Mouse (Mus musculus) hindbrain, embryonic 15.5 days (tissue): ENCODE data around the gene Rorb. TPM values are rescaled to one million over a fixed set of nuclear protein-coding genes. Genes with fewer than 3 reads are reported as not detected.
A peak's percentile ranks its signal among the peaks of the same experiment; 100 is the strongest.

Source experiments
- ATAC-seq: fragments of 200-750 bp; cut with Nextera tagmentation; 2 replicates; pipeline ENCODE4 v1.8.0; 2017; ENCODE audit warnings: low read depth, moderate number of reproducible peaks, moderate TSS enrichment; ENCODE audit not compliant: low FRiP score
- H3K27ac ChIP-seq: fragments of 300-500 bp; sonication (generic); replicated peaks from 2 replicates; pipeline ENCODE4 v1.5.1; 2015; ENCODE audit warnings: mild to moderate bottlenecking, inconsistent platforms
- H3K27me3 ChIP-seq: fragments of 300-500 bp; sonication (generic); 2 replicates; pipeline ENCODE4 v1.6.1; 2015; ENCODE audit warnings: control low read depth, inconsistent platforms
- H3K36me3 ChIP-seq: fragments of 300-500 bp; sonication (generic); 2 replicates; pipeline ENCODE4 v1.6.1; 2015; ENCODE audit warnings: control low read depth, inconsistent platforms
- H3K4me1 ChIP-seq: fragments of 300-500 bp; sonication (generic); replicated peaks from 2 replicates; pipeline ENCODE4 v1.6.1; 2015; ENCODE audit warnings: control low read depth, inconsistent platforms
- H3K4me2 ChIP-seq: fragments of 300-500 bp; sonication (generic); 2 replicates; pipeline ENCODE4 v1.6.1; 2015; ENCODE audit warnings: moderate library complexity, mild to moderate bottlenecking, inconsistent platforms
- H3K4me3 ChIP-seq: fragments of 300-500 bp; sonication (generic); 2 replicates; pipeline ENCODE4 v1.5.1; 2015; ENCODE audit warnings: mild to moderate bottlenecking, inconsistent platforms
- H3K9ac ChIP-seq: fragments of 300-500 bp; sonication (generic); 2 replicates; pipeline ENCODE4 v1.6.1; 2015; ENCODE audit warnings: inconsistent platforms
- H3K9me3 ChIP-seq: fragments of 300-500 bp; sonication (generic); 2 replicates; pipeline ENCODE4 v1.6.1; 2016; ENCODE audit warnings: control low read depth, inconsistent platforms
- WGBS: fragments of 180-500 bp; shearing (Covaris S2); methylation state at CpG from one replicate; pipeline ENCODE4 v1.1.7; 2015; 5-methylcytosine and 5-hydroxymethylcytosine counted together
- polyA plus RNA-seq: library from polyadenylated mRNA; unstranded; fragments of >200 nt; fragmentation: Nextera tagmentation; extraction: Ambion mirVana; gene quantifications from 2 replicates; pipeline ENCODE4 v1.2.1, GENCODE M21; 2015

Rorb gene
- polyA plus RNA-seq, 1 experiment from 2014 or later = 15.4 TPM

DNA sequence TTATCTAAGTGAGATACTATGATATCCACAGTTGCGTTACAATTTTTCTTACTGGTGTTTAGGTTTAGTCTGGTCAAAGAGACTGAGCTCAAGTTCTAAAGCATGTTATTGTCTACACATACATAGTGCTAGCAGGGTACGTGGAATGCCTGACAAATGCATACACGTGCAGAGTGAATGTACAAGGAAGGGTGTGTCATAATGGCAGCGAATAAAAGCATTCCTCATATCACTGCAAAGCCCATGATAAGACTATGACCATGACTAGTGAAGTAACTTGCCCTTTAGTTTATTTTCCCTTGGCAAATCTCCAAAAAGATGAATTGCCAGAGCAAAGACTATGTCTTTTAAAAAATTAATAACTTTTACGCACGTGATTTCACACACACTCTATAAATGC is 13.8 kb downstream of the Rorb start:
- H3K9me3 ChIP-seq = no peaks in the 10 kb centered on the region
- 0 out of 2 replicates have a peak, but pooled peaks cover 4% of the 10 kb centered on the region for H3K4me1 ChIP-seq
- WGBS = 90% methylated on average over 6 of the region's 6 CpGs
- no peaks in the 10 kb centered on the region for H3K36me3 ChIP-seq
- no peak overlapping the region for H3K4me3 ChIP-seq
- no peak for ATAC-seq
- no peak overlapping the region for H3K9ac ChIP-seq
- no peaks in the 10 kb centered on the region for H3K27me3 ChIP-seq
- no peak overlapping the region for H3K4me2 ChIP-seq
- H3K27ac ChIP-seq = no peak overlapping the region

DNA sequence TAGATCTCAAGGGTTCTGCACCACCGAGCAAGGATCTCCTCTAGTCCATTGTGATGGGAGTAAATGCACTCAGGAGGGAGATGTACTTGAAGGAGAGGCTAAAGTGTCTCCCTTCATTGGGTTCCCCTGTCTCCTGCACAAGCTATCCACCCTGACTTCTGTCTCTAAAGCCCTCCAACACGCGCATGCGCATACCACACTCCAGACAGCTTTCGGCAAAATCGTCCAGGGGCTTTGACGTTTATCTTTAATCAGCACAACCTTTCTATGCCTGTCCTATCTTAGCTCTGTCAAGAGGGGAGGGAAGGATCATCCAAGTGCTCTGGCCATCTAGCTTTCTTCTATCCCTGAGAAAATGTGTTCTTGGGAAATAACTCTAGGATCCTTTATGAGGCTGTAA is 21.6 kb downstream of the Rorb start:
- H3K9ac ChIP-seq = no peak overlapping the region

DNA sequence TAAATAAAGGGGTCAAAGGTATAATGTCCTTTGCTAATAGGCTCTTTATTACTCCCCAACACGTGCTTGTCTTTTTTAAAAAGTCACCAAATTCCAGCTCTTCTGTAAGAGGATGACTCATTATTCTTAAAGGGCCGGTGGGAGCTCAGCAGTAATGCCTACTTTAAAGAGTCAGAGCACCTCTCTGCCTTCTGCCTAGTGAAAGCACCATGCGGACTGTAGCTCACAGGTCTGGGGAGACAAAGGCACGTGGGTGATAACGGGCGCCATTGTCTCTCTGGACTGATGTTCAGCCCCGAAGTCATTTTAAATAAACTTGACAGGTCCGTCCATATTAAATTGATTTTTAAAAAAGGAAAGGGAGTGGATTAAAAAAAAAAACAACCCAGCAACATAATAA is 33.1 kb downstream of the Rorb start:
- no peak for ATAC-seq
- Histone ChIP-seq H3K36me3 (no peaks in the 10 kb centered on the region), H3K27me3 (no peaks in the 10 kb centered on the region), H3K4me3 (no peak overlapping the region), H3K4me1 (no peaks in the 10 kb centered on the region), H3K9ac (no peak overlapping the region), H3K9me3 (no peaks in the 10 kb centered on the region), H3K27ac (no peak overlapping the region), H3K4me2 (no peak overlapping the region)
- 50% methylated on average over 8 of the region's 8 CpGs for WGBS

More for the DNA sequence above, 21.6 kb downstream of the Rorb start:
- H3K27me3 ChIP-seq = no peaks in the 10 kb centered on the region
- H3K36me3 ChIP-seq = no peaks in the 10 kb centered on the region
- H3K4me1 ChIP-seq = no peaks in the 10 kb centered on the region
- no peak overlapping the region for H3K27ac ChIP-seq
- H3K4me3 ChIP-seq = no peak overlapping the region
- H3K9me3 ChIP-seq = no peaks in the 10 kb centered on the region
- no peak overlapping the region for H3K4me2 ChIP-seq
- ATAC-seq = no peak
- WGBS = 86% methylated on average over 7 of the region's 7 CpGs

DNA sequence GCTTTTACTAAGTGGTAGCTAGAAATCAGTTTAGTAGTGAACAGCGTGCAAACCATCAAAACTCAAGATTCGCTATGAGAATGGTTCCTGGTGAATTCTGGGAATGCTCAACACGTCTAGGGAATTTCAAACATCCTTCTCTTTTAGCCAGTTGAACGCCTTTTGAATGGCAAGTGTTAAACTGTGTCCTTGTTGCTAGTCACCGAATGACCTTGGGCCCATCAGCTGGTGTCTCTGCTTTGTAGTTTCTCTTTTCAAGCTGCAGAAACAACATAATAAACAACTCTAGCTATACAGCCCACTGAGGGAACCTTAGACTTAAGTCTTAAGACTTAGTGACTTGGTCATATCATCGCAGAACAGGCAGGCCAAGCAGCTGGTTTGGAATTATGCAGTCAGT is 36.2 kb downstream of the Rorb start:
- no peaks in the 10 kb centered on the region for H3K4me1 ChIP-seq
- H3K9ac ChIP-seq = no peak overlapping the region
- no peaks in the 10 kb centered on the region for H3K36me3 ChIP-seq
- no peaks in the 10 kb centered on the region for H3K27me3 ChIP-seq
- H3K4me3 ChIP-seq = no peak overlapping the region
- 78% methylated on average over 6 of the region's 6 CpGs for WGBS
- H3K9me3 ChIP-seq = no peaks in the 10 kb centered on the region
- no peak overlapping the region for H3K27ac ChIP-seq
- H3K4me2 ChIP-seq = no peak overlapping the region
- no peak for ATAC-seq

DNA sequence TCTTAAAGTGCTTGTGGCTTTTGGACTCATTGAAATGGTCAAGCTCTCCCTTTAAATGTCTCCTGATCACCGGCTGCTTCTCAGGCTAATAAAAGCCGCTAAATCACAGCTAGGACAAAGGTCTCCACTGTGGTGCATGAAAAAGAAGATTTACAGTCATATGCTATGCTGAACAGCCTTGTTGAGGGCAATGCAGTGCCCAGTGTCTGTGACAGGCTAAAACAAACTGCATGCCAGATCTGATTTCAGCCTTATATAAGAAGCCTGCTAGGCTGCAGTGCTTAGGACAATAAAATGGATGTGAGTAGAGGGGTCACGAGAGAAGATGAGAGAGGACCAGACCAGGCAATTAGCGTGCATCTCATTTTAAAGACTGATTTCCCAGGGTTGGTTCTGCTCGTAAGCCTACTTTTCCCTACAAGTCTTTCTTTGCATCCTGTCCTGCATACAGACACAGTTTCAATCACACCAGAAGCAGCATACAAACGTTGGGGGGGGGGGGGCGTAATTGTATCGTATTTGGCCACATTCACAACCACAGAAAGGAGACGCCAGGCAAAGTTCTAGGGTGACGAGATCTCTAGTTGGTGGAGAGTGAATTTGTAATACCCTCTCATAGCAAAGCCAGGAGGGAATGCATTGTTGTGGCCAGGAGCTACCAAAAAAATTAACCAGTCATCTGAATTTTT is 52.1 kb downstream of the Rorb start:
- Histone ChIP-seq H3K4me3 (no peak overlapping the region), H3K36me3 (no peaks in the 10 kb centered on the region), H3K27me3 (no peaks in the 10 kb centered on the region), H3K4me2 (peak overlapping the region; percentile 18; the same call in 1 of the 2 replicates), H3K9me3 (no peaks in the 10 kb centered on the region), H3K4me1 (peaks cover 13% of the 10 kb centered on the region; the same call in 1 of the 2 replicates), H3K27ac (no peak overlapping the region), H3K9ac (no peak overlapping the region)
- 46% methylated on average over 10 of the region's 10 CpGs for WGBS
- ATAC-seq = peak; percentile 66; the same call in 1 of the 2 replicates

DNA sequence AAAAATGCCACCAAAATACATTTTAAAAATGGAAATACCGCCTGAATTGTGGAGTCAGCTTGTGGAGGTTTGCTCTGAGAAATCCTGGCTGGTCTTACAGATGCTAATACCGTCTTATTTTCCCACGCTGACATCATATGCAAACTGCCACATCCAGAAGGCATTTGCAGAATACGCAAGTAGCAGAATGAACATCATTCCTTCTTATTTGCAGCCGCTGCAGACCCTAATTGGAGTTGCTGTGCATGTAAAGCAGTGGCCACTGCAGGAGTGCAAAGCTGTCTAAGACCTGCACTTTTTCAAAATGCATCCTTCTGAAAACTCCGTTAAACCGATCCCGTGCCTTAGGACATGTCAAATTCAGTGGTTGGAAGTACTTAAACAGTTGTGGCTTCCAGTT is 52.8 kb downstream of the Rorb start:
- H3K4me2 ChIP-seq = peak overlapping the region; percentile 18; the same call in 1 of the 2 replicates

DNA sequence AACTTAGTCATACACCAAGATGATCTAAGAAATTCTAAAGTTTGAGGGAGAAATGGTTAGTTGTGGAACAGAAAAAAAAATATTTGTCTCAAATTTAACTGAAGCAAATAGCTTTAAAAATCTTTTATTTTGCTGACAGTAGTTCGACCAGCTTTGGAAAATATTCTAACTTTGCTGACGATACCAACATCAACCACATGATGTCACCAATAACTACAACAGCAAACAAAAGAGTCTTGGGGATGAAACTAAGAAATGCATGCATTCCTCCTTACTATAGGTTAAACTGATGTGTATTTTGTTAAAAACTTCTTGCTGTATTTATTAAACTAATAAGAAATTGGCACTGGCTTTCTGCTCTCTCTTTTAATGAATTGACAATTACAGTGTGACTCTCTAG is 67.9 kb downstream of the Rorb start:
- Histone ChIP-seq H3K36me3 (no peaks in the 10 kb centered on the region), H3K4me3 (no peak overlapping the region), H3K4me2 (no peak overlapping the region), H3K9ac (no peak overlapping the region), H3K9me3 (no peaks in the 10 kb centered on the region), H3K4me1 (no peaks in the 10 kb centered on the region), H3K27me3 (no peaks in the 10 kb centered on the region), H3K27ac (no peak overlapping the region)
- no peak for ATAC-seq
- WGBS = 37% methylated on average over 2 of the region's 2 CpGs

More for the DNA sequence above, 52.8 kb downstream of the Rorb start:
- ATAC-seq = no peak
- no peaks in the 10 kb centered on the region for H3K27me3 ChIP-seq
- no peaks in the 10 kb centered on the region for H3K9me3 ChIP-seq
- H3K4me3 ChIP-seq = no peak overlapping the region
- no peaks in the 10 kb centered on the region for H3K36me3 ChIP-seq
- H3K27ac ChIP-seq = no peak overlapping the region
- H3K9ac ChIP-seq = no peak overlapping the region
- peaks cover 13% of the 10 kb centered on the region; the same call in 1 of the 2 replicates for H3K4me1 ChIP-seq
- WGBS = 53% methylated on average over 8 of the region's 8 CpGs

DNA sequence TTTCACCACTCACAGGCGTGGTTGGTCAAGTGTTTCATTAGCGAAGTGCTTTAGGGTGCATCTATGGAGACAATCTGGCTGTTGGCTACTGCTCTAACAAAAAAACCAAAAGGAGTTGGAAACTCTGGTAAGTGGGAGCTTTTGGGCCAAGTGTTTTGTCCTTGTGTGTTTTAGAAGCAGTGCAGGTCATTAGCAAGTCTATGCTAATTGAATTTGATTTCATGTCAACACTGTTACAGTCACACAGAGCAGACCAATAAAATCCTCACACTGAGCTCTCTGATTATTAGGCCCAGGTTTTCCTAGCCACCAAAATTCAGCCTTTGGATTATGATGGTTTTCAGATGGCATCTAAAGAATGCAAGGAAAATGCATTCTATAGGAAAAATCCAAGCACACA is 70.2 kb downstream of the Rorb start:
- WGBS = 68% methylated on average over 2 of the region's 2 CpGs
- H3K4me2 ChIP-seq = no peak overlapping the region

DNA sequence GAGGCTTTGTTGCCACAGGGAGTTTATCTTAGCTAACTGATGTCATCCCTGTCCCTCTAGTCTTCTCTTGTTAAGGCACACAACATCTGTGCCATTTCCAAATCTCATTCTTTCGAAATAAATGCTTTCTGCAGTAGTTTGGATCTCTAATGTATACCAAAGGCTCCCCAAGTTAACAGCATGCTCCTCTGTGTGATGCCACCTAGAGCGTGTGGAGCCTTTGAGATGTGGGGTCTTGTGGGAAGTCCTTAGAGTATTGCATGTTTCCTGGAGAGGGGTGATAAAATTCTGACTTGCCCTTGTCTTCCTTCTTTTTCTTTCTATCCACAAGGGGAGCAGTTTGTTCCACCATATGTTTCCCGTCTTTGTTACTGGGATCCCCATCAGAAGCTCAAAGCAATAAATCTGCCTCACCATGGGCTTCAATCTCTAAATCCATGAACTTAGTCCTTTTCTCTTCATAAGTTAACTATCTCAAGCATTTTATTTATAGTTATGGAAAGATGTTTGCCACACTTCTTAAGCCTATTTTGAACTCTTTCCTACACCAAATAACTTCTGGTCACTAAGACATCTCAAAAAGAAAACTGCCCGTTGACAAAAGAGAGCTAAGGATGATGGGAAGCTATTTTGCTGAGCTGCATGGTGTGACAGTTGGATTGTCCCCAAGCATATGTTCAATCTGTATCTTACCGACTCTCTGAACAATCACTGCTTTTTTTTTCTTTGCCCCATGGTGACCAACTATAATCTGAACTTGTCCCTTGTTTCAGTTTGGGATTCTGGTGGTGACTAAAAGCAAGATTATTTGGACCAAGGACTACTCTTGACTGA is 76.3 kb downstream of the Rorb start:
- Histone ChIP-seq H3K9me3 (no peaks in the 10 kb centered on the region), H3K4me3 (no peak overlapping the region), H3K4me2 (no peak overlapping the region), H3K9ac (no peak overlapping the region), H3K27me3 (no peaks in the 10 kb centered on the region), H3K27ac (no peak overlapping the region), H3K36me3 (no peaks in the 10 kb centered on the region), H3K4me1 (no peaks in the 10 kb centered on the region)
- 85% methylated on average over 5 of the region's 5 CpGs for WGBS
- no peak for ATAC-seq

More for the DNA sequence above, 70.2 kb downstream of the Rorb start:
- no peaks in the 10 kb centered on the region for H3K4me1 ChIP-seq
- no peak overlapping the region for H3K9ac ChIP-seq
- no peaks in the 10 kb centered on the region for H3K9me3 ChIP-seq
- no peaks in the 10 kb centered on the region for H3K27me3 ChIP-seq
- no peak overlapping the region for H3K4me3 ChIP-seq
- no peak for ATAC-seq
- H3K27ac ChIP-seq = no peak overlapping the region
- no peaks in the 10 kb centered on the region for H3K36me3 ChIP-seq

DNA sequence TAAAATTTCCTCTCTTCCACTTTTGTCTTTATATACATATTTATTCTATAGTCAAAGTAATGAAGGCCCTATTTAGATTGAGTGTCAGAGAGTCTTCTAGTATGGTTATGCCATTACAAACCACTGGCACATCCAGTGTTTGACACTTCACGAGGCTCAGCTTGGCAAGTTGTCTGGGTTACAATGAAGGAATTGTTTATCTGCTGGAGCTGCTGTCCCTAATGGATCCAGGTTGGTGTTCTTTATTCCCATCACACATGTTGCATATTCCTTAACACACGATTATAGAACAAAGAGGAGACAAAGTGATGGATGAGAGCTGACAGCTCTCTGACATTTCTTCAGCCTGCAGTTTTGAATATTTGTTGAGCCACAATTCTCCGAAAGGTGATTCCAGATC is 77.0 kb downstream of the Rorb start:
- WGBS = 68% methylated on average over 3 of the region's 3 CpGs
- no peak for ATAC-seq
- Histone ChIP-seq H3K27me3 (no peaks in the 10 kb centered on the region), H3K9ac (no peak overlapping the region), H3K4me3 (no peak overlapping the region), H3K4me1 (no peaks in the 10 kb centered on the region), H3K9me3 (no peaks in the 10 kb centered on the region), H3K4me2 (no peak overlapping the region), H3K27ac (no peak overlapping the region), H3K36me3 (no peaks in the 10 kb centered on the region)

DNA sequence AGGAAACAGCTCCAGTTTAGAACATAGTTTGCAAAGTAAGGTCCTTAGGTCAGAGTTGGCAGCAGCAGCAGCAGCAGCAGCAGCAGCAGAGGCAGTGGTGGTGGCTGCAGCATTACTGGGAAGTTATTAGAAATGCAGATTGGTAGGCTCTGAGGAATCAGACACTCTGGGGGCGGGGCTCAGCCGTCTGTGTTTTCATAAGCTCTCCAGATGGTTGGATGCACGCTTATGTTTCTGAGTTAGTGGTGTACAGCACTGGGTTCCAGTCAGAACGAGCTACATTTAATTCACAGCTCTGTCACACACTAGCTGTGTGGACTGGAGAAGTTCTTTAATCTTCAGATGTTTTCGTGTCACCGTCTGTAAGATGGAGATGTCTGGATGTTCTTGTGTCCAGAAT is 105.9 kb downstream of the Rorb start:
- no peak overlapping the region for H3K9ac ChIP-seq
- no peak overlapping the region for H3K4me2 ChIP-seq
- peak; percentile 61; the same call in 1 of the 2 replicates for ATAC-seq
- H3K9me3 ChIP-seq = no peaks in the 10 kb centered on the region
- WGBS = 44% methylated on average over 6 of the region's 6 CpGs
- no peak overlapping the region for H3K4me3 ChIP-seq
- H3K4me1 ChIP-seq = no peaks in the 10 kb centered on the region
- H3K27ac ChIP-seq = no peak overlapping the region
- no peaks in the 10 kb centered on the region for H3K27me3 ChIP-seq
- H3K36me3 ChIP-seq = no peaks in the 10 kb centered on the region

DNA sequence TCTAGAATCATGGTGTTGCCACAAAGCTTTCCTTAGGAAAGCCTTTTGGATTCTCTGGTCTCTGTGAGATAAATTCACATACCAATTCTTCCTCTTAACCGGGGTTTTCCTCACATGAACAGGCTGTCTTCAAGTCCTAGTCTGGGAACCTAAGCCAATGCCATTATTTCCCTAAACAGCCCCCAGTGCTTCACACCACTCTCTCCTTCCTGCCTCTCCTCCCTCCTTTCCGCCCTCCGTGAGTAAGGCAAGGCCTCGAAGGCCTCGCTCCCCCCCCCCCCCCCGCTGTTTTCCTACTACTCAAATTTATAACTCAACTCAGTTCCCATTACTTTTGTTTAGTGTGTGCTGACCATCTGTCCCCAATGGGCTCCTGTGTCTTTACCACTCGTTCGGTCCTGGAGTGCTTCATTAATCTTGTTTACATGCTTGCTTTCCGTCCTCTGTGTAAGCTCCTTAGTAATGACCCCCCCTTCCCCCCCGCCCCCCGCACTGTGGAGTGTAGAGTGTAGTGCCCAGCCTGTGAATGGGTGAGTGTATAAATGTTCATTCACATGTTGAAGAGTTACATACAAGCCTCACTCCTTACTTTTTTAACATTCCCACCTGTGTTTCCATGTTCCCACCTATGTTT is 106.9 kb downstream of the Rorb start:
- H3K9ac ChIP-seq = no peak overlapping the region
- H3K9me3 ChIP-seq = no peaks in the 10 kb centered on the region
- ATAC-seq = peak; percentile 54; the same call in 1 of the 2 replicates
- no peak overlapping the region for H3K4me3 ChIP-seq
- no peaks in the 10 kb centered on the region for H3K36me3 ChIP-seq
- 37% methylated on average over 7 of the region's 11 CpGs for WGBS
- no peak overlapping the region for H3K4me2 ChIP-seq
- H3K4me1 ChIP-seq = no peaks in the 10 kb centered on the region
- H3K27ac ChIP-seq = no peak overlapping the region
- no peaks in the 10 kb centered on the region for H3K27me3 ChIP-seq
